Mouse (Mus musculus) testis, postnatal 10 days (tissue): Measurements from ENCODE around the gene Ago3.

Source experiments
- DNase-seq: peaks from one replicate; pipeline ENCODE4 v3.0.0; 2021; ENCODE audit warnings: low spot score

The Ago3 gene

GRCm38 (mm10) chr4:126429347-126430079, at the start of gene Ago3:
Gene Ago3, minus strand, starts transcription at chr4:126429556.
- DNase-seq: peak; percentile 94

- no peak for DNase-seq
These were observed 43.7 kb upstream of the Ago3 start for GRCm38 (mm10) chr4:126473031-126473430.

GRCm38 (mm10) chr4:126469334-126469733, 40.0 kb upstream of the Ago3 start:
- no peak for DNase-seq

GRCm38 (mm10) chr4:126468925-126469324, 39.6 kb upstream of the Ago3 start:
- no peak for DNase-seq

- DNase-seq: peak; percentile 95
These were observed 39.0 kb upstream of the Ago3 start, which contains the start of gene Ago1 for GRCm38 (mm10) chr4:126468285-126468901. Gene Ago1, minus strand, starts transcription at chr4:126468583.

DNA sequence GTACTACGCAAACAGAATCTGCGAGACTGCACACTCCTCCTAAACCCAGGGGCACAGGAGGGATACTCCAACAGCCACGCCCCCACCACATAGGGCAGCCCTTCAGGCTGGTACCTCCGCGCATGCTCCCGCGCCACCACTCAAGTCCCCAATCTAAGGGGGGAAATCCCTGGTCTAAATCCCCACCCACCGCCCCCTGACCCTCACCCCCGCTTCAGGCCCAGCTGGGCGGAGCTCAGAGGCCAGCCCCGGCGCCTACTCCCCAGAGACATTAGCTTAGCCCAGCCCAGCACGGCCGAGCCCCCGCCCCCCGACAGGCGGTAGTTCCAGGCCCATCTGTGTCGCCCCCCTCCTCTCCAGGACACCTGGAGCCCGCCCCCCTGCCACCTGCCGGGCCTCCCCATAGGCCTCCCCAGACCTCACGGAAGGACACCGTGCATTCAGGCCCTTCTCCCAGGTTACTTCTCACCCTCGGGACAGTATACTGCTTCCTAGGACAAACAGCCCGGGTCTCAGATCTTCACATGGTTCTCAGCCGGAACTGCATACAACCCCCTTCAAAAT, 38.4 kb upstream of the Ago3 start:
- DNase-seq: peak; percentile 75

- no peak for DNase-seq
These were observed 36.9 kb upstream of the Ago3 start for GRCm38 (mm10) chr4:126466251-126466750.

DNA sequence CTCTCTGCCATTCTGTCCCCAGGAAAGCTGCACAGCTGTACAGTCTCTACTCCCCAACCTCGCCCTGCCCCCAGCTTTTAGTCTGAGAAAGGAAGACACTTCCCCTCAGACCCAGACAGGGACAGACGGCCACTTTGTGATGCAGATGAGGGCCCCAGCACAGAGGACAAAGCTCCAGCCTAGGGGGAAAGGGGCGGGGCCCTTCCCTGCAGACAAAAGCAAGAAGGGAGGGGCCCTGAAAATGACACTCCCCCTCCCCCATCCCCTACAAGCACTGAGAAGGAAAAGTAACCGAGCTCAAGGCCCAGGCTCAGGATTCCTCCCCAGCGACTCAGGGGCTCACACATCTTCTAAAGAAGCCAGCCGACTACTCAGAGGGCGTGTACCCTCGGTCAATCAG, 36.5 kb upstream of the Ago3 start:
- DNase-seq: peak; percentile 46

GRCm38 (mm10) chr4:126464892-126465235, 35.5 kb upstream of the Ago3 start:
- no peak for DNase-seq

- no peak for DNase-seq
These were observed 35.0 kb upstream of the Ago3 start for GRCm38 (mm10) chr4:126464189-126464891.

GRCm38 (mm10) chr4:126455441-126455840, 26.1 kb upstream of the Ago3 start:
- DNase-seq: no peak

DNA sequence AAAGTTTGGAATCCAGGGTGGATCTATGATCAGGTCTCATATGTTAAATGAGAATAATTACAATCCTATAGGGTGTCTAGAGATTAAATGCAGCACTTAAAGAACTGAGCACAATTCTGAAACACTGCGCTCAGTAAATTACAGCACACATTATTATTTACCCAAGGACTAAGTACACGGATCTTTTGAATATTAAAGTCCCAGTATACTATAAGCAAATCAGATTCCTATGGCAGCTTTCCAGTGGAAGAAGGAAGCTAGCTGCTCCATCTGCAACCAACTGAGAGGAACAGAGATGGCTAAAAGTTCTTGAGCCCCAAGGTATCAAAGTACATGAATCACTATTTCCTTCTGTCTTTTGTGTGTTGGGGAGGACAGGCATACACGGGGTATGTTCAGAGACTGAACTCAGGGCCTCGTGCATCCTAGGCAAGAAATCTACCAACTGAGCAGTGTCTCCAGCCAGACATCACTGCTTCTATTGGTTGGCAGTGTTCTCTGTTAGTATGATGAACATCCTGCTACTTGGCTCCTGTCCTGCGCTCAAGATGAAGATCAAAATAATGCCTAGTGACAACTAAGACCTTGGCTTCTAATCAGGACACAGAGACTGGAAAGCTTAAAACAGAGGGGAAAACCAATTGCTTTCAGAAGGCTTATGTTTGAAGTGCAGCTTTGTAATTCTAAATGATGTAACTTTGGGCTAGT, 25.3 kb upstream of the Ago3 start:
- no peak for DNase-seq

GRCm38 (mm10) chr4:126450268-126450667, 20.9 kb upstream of the Ago3 start:
- no peak for DNase-seq

GRCm38 (mm10) chr4:126447126-126447525, 17.8 kb upstream of the Ago3 start:
- DNase-seq: peak; percentile 30

- DNase-seq: peak; percentile 13
These were observed 15.2 kb upstream of the Ago3 start for GRCm38 (mm10) chr4:126444528-126444927.

DNA sequence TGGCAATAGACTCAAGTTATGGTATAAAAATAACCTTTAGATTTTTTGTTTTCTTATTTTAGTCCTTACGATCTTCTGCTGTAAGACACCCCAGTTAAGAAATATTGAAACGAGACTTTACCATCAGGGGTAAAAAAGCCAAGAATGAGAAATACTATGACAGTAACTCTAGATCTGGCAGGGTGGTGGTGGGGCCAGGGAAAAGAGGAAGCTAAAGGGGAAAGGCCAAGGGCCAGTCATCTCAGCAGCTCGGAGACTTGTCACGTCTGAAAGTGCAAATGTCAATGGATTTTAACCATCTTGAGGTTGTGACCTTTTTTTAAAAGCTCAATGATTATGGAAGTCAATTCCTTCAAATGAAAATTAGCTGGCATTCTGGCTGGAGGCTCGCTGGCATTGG, 8.9 kb upstream of the Ago3 start:
- no peak for DNase-seq

DNA sequence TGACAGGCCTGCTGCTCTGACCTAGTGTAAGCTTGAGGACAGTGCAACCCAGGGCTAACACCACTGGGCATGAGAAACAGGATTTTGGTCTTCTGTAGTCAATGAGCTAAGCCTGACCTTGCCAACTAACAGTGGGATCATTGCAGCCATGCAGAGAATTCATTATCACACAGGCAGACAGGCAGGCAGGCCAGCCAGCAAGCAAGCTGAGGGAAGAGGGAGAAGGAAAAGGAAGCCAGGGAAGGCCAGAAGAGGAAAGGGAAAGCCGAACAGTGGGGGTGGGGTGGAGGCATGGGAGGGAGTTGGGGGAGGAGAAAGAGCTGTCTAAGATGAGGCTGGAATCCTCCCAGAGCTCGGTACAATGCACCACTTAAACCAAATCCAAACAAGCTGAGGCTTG, 6.9 kb upstream of the Ago3 start:
- no peak for DNase-seq

GRCm38 (mm10) chr4:126434094-126434493, 4.7 kb upstream of the Ago3 start:
- DNase-seq: no peak

GRCm38 (mm10) chr4:126433175-126433574, 3.8 kb upstream of the Ago3 start:
- no peak for DNase-seq

DNA sequence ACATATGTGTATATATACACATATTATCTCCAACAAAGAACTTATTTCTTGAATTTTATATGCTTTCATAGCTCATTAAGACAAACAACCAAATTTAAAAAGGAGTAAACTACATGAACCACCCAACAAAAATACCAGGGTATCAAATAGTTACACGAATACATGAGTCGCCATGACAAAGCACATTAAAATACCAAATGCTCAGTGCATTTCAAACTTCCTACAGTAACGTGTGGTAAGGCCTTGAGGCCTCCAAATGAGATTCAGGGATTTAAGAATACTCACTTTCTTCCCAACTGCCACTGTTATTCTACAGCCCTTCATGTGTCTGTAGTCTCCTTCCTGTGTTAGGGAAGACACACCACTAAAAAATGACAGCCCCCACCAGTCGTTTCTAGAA, 2.4 kb upstream of the Ago3 start:
- DNase-seq: no peak

- no peak for DNase-seq
These were observed 542 bp downstream of the Ago3 start for GRCm38 (mm10) chr4:126428682-126429346.
